Mouse (Mus musculus) thymus, adult 2 months (tissue): Measurements from ENCODE around the gene Tpst1.

Experiments used
- CTCF ChIP-seq: fragments of 200-500 bp; IDR thresholded peaks from 2 replicates; pipeline ENCODE4 v1.5.1; 2012; ENCODE audit warnings: mild to moderate bottlenecking, control low read depth, low read length, moderate library complexity, borderline replicate concordance; ENCODE audit not compliant: control insufficient read depth, poor library complexity, insufficient read depth; ENCODE audit errors: extremely low read depth
- POLR2A ChIP-seq: fragments of 200-500 bp; IDR thresholded peaks from 2 replicates; pipeline ENCODE4 v1.6.1; 2012; ENCODE audit warnings: mild to moderate bottlenecking, low read length, control low read depth, moderate library complexity; ENCODE audit not compliant: control insufficient read depth, poor library complexity, insufficient read depth; ENCODE audit errors: extremely low read depth

DNA sequence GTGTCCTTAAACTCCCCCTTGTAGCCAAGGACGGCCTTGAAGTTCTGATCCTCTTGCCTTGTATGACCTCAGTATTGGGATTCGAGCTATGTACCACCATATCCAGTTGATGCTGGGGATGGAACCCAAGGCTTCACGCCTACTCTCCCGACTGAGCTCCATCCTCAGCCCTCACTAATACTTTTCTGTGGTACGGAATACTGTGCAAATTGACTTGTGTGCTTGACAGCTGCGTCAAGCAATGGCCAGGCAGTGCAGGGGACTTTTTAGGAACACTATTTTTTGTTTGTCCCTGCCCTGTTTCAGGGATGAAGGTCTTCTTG, 5.7 kb downstream of the Tpst1 start:
- TF ChIP-seq POLR2A: no peak
- TF ChIP-seq CTCF: no peak
